Comparison of ENCODE assay signal across 20 mouse cellular contexts in genomic region chr14:78687716-78688115, GRCm38 (mm10). TPM values are rescaled to one million over a fixed set of nuclear protein-coding genes. Genes with fewer than 3 reads are reported as not detected.
A peak's percentile ranks its signal among the peaks of the same experiment; 100 is the strongest.
DNase-seq lines count a peak whose midpoint lies in the region; ATAC-seq and TF ChIP-seq lines count a peak whose summit lies in the region.
"Had no signal": no experiment of that assay in that cellular context is flagged by ENCODE, and none has a peak within 500 bp of the region (broad histone marks: within the 10 kb centered on the region; RNA-seq: fewer than 3 reads in every experiment).

No protein-coding gene starts in this region.

- H3K9me3 ChIP-seq in kidney, embryonic 14.5 days (ENCODE audit: control insufficient read depth, low read length) = no peaks in the 10 kb centered on the region
- no peaks in the 10 kb centered on the region for H3K9me3 ChIP-seq in hindbrain, embryonic 14.5 days (ENCODE audit: control insufficient read depth, low read length)
- H3K9me3 ChIP-seq: G1E; heart, embryonic 13.5 days; liver, embryonic 15.5 days; midbrain, embryonic 12.5 days; neural tube, embryonic 13.5 days had no signal

- H3K4me1 ChIP-seq in kidney, adult 2 months (ENCODE audit: control insufficient read depth, insufficient read depth, low read length) = peaks cover 13% of the 10 kb centered on the region
- H3K4me1 ChIP-seq in kidney, embryonic 14.5 days (ENCODE audit: control insufficient read depth, insufficient read depth, low read length) = peaks cover 13% of the 10 kb centered on the region
- H3K4me1 ChIP-seq in hindbrain, embryonic 14.5 days (replicated peaks; ENCODE audit: control insufficient read depth, insufficient read depth, low read length) = no peaks in the 10 kb centered on the region
- H3K4me1 ChIP-seq: liver, embryonic 15.5 days; midbrain, embryonic 12.5 days had no signal

- no peaks in the 10 kb centered on the region for H3K36me3 ChIP-seq in kidney, adult 2 months (ENCODE audit: control insufficient read depth, insufficient read depth, low read length)
- H3K36me3 ChIP-seq in kidney, embryonic 14.5 days (ENCODE audit: control insufficient read depth, insufficient read depth, low read length) = no peaks in the 10 kb centered on the region
- H3K36me3 ChIP-seq in hindbrain, embryonic 14.5 days (replicated peaks; ENCODE audit: control insufficient read depth, insufficient read depth) = no peaks in the 10 kb centered on the region
- H3K36me3 ChIP-seq: G1E; heart, embryonic 13.5 days; liver, embryonic 15.5 days; midbrain, embryonic 12.5 days; neural tube, embryonic 13.5 days had no signal

- no peak for TF ChIP-seq CTCF in kidney, adult 2 months (conservative IDR thresholded peaks at IDR 0.05; ENCODE audit: insufficient read depth, insufficient read length, low read depth, low read length)

- ATAC-seq in kidney, embryonic 14.5 days (ENCODE audit: low FRiP score, low TSS enrichment) = no peak
- peak; percentile 89 for ATAC-seq in inflammation-experienced regulatory T-cells, adult 6 months
- no peak for ATAC-seq in hindbrain, embryonic 14.5 days (ENCODE audit: low FRiP score)
- ATAC-seq: forebrain, postnatal 0 days had no signal

- H3K4me3 ChIP-seq in kidney, adult 2 months (ENCODE audit: insufficient read depth, low read depth, low read length) = no peak overlapping the region
- no peak overlapping the region for H3K4me3 ChIP-seq in kidney, embryonic 14.5 days (ENCODE audit: low read length)
- H3K4me3 ChIP-seq in hindbrain, embryonic 14.5 days (replicated peaks; ENCODE audit: low read length) = no peak overlapping the region
- H3K4me3 ChIP-seq: heart, embryonic 13.5 days; liver, embryonic 15.5 days; midbrain, embryonic 12.5 days; neural tube, embryonic 13.5 days had no signal

- 75% methylated on average over 4 of the region's 4 CpGs for WGBS in kidney, adult 2 months
- 75% methylated on average over 4 of the region's 4 CpGs for WGBS in kidney, embryonic 14.5 days
- WGBS in hindbrain, embryonic 14.5 days = 75% methylated on average over 4 of the region's 4 CpGs

- TF ChIP-seq POLR2A in kidney, adult 2 months (IDR thresholded peaks at IDR 0.05; ENCODE audit: low read depth, low read length) = no peak

- no peak overlapping the region for H3K4me2 ChIP-seq in kidney, embryonic 14.5 days (replicated peaks; ENCODE audit: low read depth, low read length)
- no peak overlapping the region for H3K4me2 ChIP-seq in hindbrain, embryonic 14.5 days (replicated peaks)
- H3K4me2 ChIP-seq: heart, embryonic 13.5 days; liver, embryonic 15.5 days; midbrain, embryonic 12.5 days; neural tube, embryonic 13.5 days had no signal

- DNase-seq in kidney, adult 2 months = peak; percentile 29
- peak; percentile 31 to 61 for DNase-seq in CD8-positive naive resting alpha-beta T cell, adult 2 months (ENCODE audit: low read depth in 2 of 2, low spot score in 2 of 2)
- DNase-seq in natural killer cell, adult 2 months (ENCODE audit: low spot score in 2 of 2) = peak; percentile 16 to 30
- no peak for DNase-seq in liver
- no peak for DNase-seq in hindbrain, embryonic 14.5 days (ENCODE audit: low spot score)
- DNase-seq: adrenal gland, postnatal 36 days; B cell, adult 2 months; cerebellum, adult 18-20 months; cerebellum, postnatal 25 days; embryo, embryonic 11 days; forebrain, postnatal 0 days; kidney, adult 9 months; thymus, postnatal 36 days had no signal

- no peaks in the 10 kb centered on the region for H3K27me3 ChIP-seq in kidney, adult 2 months (replicated peaks; ENCODE audit: control insufficient read depth, insufficient read depth, low read length)
- no peaks in the 10 kb centered on the region for H3K27me3 ChIP-seq in kidney, embryonic 14.5 days (ENCODE audit: control insufficient read depth, insufficient read depth, low read length)
- H3K27me3 ChIP-seq in hindbrain, embryonic 14.5 days (ENCODE audit: control insufficient read depth, insufficient read depth, low read length) = no peaks in the 10 kb centered on the region
- H3K27me3 ChIP-seq: heart, embryonic 13.5 days; liver, embryonic 15.5 days; midbrain, embryonic 12.5 days; neural tube, embryonic 13.5 days had no signal

- no peak overlapping the region for H3K9ac ChIP-seq in kidney, embryonic 14.5 days (ENCODE audit: low read depth, low read length)
- no peak overlapping the region for H3K9ac ChIP-seq in hindbrain, embryonic 14.5 days
- H3K9ac ChIP-seq: forebrain, postnatal 0 days; heart, embryonic 13.5 days; liver, embryonic 15.5 days; midbrain, embryonic 12.5 days; neural tube, embryonic 13.5 days had no signal

- no peak overlapping the region for H3K27ac ChIP-seq in kidney, adult 2 months (ENCODE audit: insufficient read depth, low read depth, low read length)
- H3K27ac ChIP-seq in kidney, embryonic 14.5 days (ENCODE audit: low read depth, low read length) = no peak overlapping the region
- no peak overlapping the region for H3K27ac ChIP-seq in hindbrain, embryonic 14.5 days
- H3K27ac ChIP-seq: heart, embryonic 13.5 days; liver, embryonic 15.5 days; midbrain, embryonic 12.5 days; neural tube, embryonic 13.5 days had no signal

RNA-seq across cellular contexts. Expression of gene Dgkh, which starts 44.9 kb away (rescaled TPM):
- polyA plus RNA-seq in kidney, adult 2 months (2012; rRNA removed) = 1.9 and 2.6 TPM in 2 replicates
- polyA plus RNA-seq in kidney, embryonic 14.5 days (2014; fragmentation: Nextera tagmentation; extraction: Ambion mirVana) = 2.6 and 3.2 TPM in 2 replicates
- 1 to 10 TPM; 1.6 to 3.2 (median 2.2) TPM for polyA plus RNA-seq in inflammation-experienced regulatory T-cells, adult 6 months (2017; shearing (Covaris generic))
- 4.0 and 4.1 TPM in 2 replicates for polyA plus RNA-seq in hindbrain, embryonic 14.5 days (2014; fragmentation: Nextera tagmentation; extraction: Ambion mirVana)
- polyA plus RNA-seq: G1E had no signal

Comparison
In these comparisons a context has a peak if more than half of its experiments do, and no peak if none do; other contexts are left out.
1. DNase-seq: peak in kidney, adult 2 months (single experiment), CD8-positive naive resting alpha-beta T cell, adult 2 months (2 of 2) and natural killer cell, adult 2 months (2 of 2); none in liver (single experiment) and hindbrain, embryonic 14.5 days (single experiment).